Mouse (Mus musculus) MEL-GATA-1-ER (cell line): ENCODE measurements around the gene Mrps18c.
A peak's percentile ranks its signal among the peaks of the same experiment; 100 is the strongest.

ENCODE experiments used
- DNase-seq: peaks from one replicate; pipeline ENCODE4 v3.0.0-alpha.2; 2012; ENCODE audit warnings: low read depth; ENCODE audit errors: extremely low read depth

Gene Mrps18c

DNA sequence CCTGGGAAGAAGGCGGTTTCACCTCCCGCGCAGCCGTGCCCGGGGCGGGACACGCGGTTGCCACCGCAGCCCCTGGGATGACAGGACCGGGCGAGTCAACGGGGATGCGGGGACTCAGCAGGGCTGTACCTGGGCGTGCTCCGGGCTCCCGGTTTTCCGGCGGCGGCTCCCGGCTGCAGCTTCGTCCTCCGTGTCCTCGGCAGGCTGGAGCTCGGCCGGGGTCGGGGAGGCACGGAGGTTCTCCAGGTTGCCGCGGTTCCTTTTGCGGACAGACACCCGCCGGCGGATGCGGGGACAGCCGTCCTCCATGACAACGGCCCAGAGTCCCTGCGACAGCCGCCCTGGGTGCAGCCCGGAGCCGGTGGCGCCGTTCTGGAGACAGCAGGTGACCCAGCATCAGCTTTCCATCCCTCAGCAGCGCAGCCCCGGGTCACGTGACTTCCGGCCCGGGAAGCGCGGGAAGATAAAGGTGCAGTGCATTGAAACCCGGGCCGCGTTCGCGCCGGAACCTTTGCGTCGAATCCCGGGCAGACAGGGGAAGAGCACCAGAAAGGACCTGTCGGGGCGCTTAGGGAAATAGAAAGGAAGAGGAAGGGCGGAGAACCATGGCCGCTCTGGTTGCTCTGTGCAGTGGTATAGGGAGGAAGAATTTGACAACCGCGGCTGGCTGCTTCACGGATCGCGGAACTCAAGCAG, at the start of gene Mrps18c, which contains the start of gene Helq:
TSS of gene Mrps18c (plus strand) at position 463 of the 696 bp plus-strand sequence.
TSS of gene Helq (minus strand) at position 434 of the 696 bp plus-strand sequence.
- DNase-seq = peak; percentile 89

GRCm38 (mm10) chr5:100750617-100751255, 47.7 kb upstream of the Mrps18c start:
- DNase-seq = peak; percentile 52

GRCm38 (mm10) chr5:100751655-100752054, 46.8 kb upstream of the Mrps18c start:
- DNase-seq = no peak

DNA sequence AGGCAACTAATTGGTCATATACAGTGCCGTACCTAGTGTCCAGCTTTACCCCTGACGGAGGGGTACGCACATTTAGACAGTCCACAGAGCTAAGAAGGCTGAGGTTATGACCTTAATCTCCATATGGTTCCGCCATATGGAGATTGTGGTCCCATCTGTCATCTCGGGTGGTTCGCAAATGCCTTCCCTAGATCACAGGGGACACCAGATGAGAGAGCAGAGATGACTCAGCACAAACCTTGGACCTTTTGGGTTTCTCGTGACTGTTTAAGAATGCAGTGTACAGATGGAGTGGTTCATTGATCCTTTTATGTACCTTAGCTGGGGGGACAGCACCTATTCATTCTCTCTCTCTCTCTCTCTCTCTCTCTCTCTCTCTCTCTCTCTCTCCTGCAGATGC, 45.0 kb upstream of the Mrps18c start:
- no peak for DNase-seq

DNA sequence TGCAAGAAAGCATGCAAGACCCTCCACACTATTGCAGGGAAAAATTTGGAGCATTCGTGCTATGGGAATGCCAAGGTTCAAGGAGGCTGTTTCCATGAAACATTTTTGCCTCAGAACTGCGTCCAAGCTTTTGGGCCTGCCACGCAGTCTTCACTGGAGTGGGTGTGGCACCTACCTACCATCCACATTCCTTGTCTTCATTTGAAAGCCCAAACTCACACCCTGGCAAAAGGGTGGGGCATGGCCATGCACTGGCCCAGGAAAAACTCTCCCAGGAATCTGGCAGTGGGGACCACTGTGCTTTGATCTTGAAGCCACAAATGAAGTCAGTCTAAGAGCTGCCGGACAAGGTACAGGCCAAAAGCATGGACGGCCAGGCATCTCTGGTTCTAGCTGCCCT, 40.3 kb upstream of the Mrps18c start:
- DNase-seq = no peak

GRCm38 (mm10) chr5:100760049-100760663, 38.3 kb upstream of the Mrps18c start:
- no peak for DNase-seq

DNA sequence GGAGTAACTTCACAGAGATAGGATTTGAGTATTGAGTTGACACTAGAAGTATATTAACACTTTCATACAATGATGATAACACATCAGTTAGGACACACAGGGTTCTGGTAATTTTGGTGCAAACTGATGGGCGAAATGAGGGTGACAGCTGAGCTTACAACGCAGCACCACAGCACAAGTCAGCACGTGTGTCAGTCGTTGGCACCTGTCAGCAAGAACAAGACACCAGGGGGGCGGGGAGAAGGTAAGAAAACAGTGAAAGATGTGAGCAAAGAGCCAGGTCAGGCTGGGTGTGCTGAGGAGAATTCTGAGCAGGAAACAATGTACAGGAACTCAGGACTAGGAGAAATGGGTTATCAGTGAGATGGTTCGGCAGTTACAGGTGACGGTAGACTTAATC, 36.7 kb upstream of the Mrps18c start:
- DNase-seq = no peak

- no peak for DNase-seq
Observed at GRCm38 (mm10) chr5:100766026-100766425, 32.4 kb upstream of the Mrps18c start.

GRCm38 (mm10) chr5:100771575-100771974, 26.9 kb upstream of the Mrps18c start:
- DNase-seq = no peak

- no peak for DNase-seq
Observed at GRCm38 (mm10) chr5:100775778-100776404, 22.5 kb upstream of the Mrps18c start.

DNA sequence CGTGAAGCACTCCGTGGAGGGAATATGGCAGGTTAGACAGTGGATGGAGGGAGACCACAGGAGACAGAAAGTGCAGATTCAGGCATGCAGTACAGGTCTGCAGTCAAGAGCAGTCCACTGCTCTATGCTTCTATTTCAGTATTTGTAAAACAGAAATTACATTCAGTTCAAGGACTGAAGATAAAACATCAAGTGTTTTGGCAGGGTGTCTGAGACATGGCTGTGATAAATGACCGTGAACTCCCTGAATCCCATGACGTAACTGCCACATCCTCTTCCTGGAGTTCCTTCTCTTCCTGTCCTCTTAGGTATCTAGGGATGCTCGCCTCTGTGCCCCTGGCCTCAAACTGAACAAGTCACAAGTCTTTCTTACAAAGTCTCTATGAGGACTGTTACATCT, 21.5 kb upstream of the Mrps18c start:
- DNase-seq = no peak

DNA sequence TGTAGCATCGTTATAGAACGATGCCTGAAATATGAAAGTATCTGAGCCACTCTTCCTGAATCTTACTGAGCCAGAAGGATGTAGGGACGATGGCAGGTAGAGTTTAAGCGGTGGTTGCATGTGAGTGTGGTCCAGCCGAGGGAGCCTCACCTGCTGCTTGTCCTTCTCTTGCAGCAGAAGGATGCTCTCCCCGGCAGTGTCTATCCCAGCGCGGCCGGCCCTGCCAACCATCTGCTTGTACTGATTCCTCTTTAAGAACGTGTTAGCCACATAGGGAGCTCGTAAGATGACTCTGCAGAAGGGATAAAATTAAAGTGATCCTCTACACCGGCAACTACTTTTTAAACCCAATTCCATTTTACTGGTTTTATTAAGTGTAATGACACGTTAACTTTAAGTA, 19.4 kb upstream of the Mrps18c start:
- no peak for DNase-seq

DNA sequence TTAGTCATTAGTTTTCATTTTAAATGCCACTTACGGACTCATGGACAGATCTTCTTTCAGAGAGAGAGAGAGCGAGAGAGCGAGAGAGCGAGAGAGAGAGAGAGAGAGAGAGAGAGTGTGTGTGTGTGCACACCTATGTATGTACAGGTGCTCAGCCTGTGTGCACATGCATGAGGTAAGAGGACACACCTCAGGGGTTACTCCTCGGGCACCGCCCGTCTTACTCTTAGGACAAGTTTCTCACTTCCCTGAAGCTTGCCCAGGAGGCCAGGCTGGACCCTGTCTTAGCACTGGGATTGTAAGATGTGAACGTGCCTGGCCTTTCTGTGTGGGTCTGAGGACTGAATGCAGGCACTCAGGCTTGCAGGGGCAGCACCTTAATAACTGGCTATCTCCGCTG, 10.9 kb upstream of the Mrps18c start:
- DNase-seq = no peak

GRCm38 (mm10) chr5:100792261-100792660, 6.2 kb upstream of the Mrps18c start:
- no peak for DNase-seq

DNA sequence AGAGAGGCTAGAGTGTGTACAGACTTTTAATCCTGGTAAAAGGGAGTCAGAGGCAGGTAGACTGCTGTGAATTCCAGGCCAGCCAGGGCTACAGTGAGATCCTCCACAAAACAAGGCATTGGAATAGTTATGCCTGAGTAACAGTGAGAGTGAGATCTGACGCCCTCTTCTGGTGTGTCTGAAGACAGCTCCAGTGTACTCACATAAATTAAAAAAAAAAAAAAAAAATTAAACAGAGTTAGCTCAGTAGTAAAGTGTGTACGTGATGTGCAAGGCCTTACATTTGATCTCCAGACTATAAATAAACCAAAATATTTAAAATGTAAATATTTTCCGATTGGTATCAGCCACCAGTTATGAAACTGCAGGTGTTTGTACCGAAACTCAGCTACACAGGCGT, 4.3 kb upstream of the Mrps18c start:
- DNase-seq = no peak

DNA sequence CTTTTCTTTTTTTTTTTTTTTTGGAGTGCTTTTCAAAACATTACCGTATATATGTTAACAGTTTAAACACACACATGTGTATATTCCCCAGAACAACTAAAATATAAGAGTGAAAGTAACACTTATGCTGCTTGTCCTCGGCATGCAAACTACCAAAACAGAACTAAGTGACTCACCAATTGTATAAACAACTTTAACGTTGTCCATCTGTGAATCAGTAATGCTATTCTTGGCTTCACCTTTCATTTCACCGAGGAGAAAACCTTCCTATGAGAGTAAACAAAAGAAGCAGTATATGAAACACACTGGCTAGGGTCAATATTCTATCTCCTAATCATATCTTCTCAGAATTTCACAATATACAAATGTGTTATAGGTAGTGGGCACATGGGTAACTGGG, 19.9 kb downstream of the Mrps18c start:
- no peak for DNase-seq

DNA sequence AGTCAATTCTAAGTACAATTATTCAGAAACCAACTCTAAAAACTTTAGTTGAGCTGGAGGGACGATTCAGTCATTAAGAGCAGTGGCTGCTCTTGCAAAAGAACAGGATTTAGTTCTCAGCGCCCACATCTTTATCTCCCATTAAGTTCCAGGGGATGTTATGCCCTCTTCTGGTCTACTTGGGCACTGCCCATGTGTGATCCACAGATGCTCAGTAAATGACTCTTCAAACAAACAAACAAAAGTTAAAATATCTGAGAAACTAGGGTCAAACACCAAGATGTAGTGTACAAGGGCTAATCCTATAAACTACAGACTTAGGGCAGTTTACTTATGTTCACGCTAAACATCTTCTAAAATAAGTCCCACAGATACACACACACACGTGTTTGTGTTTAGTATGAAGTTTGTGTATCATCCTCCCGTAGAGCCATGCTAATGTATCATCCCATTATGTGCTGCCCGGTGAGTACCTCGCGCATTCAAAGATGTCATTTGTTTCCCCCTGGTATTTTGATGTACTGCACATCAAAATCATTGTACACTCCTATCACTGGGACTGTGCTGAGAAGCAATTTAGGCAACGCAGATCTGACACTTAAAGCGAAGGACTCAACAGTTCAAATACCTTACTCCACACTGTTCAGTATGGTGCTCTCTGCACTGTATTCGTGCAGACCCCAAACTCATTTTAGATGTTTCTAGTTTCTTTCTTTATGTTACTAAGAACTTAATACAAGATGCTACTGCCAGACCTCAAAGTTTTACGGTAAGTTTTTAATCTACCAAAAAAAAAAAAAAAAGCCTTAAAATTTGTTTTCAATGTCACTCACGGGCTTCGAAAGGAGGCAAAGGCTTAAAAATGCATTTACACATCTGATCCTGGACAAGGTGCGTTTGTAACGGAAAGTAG, 21.4 kb downstream of the Mrps18c start:
- DNase-seq = peak; percentile 59

DNA sequence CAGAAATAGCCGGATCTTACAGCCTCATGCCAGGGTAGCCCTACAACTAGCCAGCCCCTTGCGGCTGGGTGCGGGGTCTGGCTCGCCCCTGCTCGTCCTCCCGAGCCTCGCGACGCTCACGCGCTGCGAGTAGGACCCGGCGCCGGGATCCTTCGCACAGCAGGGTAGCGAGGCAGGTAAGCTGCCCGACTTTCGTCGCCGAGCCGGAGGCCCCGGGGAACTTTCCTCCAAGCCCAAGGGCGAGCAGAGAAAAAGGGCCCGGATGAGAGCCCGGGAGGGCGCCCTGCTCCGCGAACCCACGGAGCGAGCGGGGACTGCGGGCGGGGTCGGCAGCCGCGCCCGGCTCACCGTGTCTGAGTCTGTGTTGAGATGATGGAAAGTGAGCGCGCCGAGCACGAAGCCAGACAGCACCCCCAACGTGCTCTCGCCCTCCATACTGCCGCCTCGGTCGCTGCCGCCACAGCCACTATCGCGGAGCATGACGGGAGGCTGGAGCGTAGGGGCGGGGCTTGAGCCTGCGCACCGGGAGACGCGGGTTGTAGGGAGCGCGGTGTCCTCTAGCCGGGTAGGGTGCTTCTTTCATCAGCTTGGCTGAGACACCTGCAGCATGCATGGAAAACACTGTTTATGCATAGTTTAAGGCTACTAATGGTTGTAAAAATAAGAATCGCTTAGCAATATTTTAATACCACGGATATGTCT, 22.2 kb downstream of the Mrps18c start, which contains the start of gene Abraxas1:
TSS of gene Abraxas1 (minus strand) at position 483 of the 702 bp plus-strand sequence.
- peak; percentile 52 for DNase-seq

DNA sequence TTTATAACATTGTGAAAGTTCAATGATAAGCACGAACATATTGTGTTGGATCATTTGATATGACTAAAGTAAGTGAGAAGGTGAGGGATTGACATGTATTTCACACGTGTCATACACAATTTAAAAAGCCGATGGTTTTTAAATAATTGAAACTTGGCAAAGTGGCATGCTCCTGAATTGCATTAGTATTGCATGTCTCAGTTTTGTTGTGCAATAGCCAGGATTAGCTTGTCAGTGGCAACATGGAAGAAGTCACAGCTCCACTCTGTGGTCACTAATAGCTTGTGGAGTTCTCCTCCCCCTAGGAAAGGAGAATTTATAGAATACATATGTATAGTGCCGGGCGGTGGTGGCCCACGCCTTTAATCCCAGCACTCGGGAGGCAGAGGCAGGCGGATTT, 22.9 kb downstream of the Mrps18c start:
- peak; percentile 15 for DNase-seq

- DNase-seq = no peak
Observed at GRCm38 (mm10) chr5:100822826-100823225, 24.4 kb downstream of the Mrps18c start.
